Mouse (Mus musculus): ENCODE results near the gene Ntsr2. TPM values are rescaled to one million over a fixed set of nuclear protein-coding genes. Genes with fewer than 3 reads are reported as not detected.
"Not testable (repeated sequence)": the region's sequence is repeated elsewhere in the genome, so short reads cannot be mapped to it uniquely, and the experiment has no call there.

Ntsr2 gene
- polyA plus RNA-seq, 1 experiment: not detected

DNA sequence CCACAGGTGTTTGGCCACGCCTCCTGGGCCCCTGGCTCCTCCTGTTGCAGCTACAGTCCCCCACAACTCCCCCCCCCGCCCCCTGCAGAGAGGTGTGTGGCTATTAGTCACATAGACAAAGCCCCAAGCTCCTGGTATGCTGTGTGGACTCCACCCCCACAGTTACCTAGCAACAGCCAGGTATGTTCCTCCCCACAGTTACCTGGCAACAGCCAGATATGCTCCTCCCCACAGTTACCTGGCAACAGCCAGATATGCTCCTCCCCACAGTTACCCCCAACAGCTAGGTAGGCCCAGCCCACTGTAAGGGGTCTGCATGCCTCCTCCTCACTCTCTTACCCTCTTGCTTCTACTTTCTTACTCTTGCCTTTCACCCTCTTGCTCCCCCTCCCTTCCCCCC, 11.8 kb downstream of the Ntsr2 start:
- Histone ChIP-seq H3K79me2 (ENCODE audit: control insufficient read depth, insufficient read depth) (no peaks in the 10 kb centered on the region), H3K27me3 (ENCODE audit: control insufficient read depth, insufficient read depth, insufficient read length) (peaks cover 17% of the 10 kb centered on the region), H3ac (ENCODE audit: control insufficient read depth, insufficient read length) (no peak overlapping the region), H3K36me3 (ENCODE audit: control insufficient read depth, insufficient read depth) (no peaks in the 10 kb centered on the region), H3K4me3 (no peak overlapping the region), H3K4me2 (ENCODE audit: low read depth) (no peak overlapping the region)
- TF ChIP-seq CEBPB (IDR thresholded peaks at IDR 0.05; ENCODE audit: insufficient read depth, poor library complexity, severe bottlenecking): no peak
- no peak for TF ChIP-seq MYOD1 (IDR thresholded peaks at IDR 0.05; ENCODE audit: control insufficient read depth in 1 of 3, insufficient read length in 2 of 3, low read depth in 2 of 3)
- no peak for TF ChIP-seq TCF12 (IDR thresholded peaks at IDR 0.05; ENCODE audit: insufficient read depth, poor library complexity, severe bottlenecking)
- TF ChIP-seq USF1 (IDR thresholded peaks at IDR 0.05; ENCODE audit: low read depth): no peak
- TF ChIP-seq TCF3 (IDR thresholded peaks at IDR 0.05; ENCODE audit: insufficient read length, low read depth): no peak
- TF ChIP-seq SRF (IDR thresholded peaks at IDR 0.05; ENCODE audit: control insufficient read depth, insufficient read length, low read depth): no peak
- no peak for TF ChIP-seq MAX (IDR thresholded peaks at IDR 0.05; ENCODE audit: low read depth)
- TF ChIP-seq REST (IDR thresholded peaks at IDR 0.05; ENCODE audit: insufficient read depth, insufficient read length): no peak
- TF ChIP-seq MYOG (IDR thresholded peaks at IDR 0.05; ENCODE audit: control insufficient read depth in 1 of 3, insufficient read depth in 1 of 3, insufficient read length in 2 of 3, low read depth in 2 of 3): no peak
- TF ChIP-seq E2F4 (IDR thresholded peaks at IDR 0.05; ENCODE audit: insufficient read depth): no peak
- TF ChIP-seq POLR2AphosphoS2 (IDR thresholded peaks at IDR 0.05; ENCODE audit: insufficient read length, low read depth): no peak
- TF ChIP-seq POLR2A (IDR thresholded peaks at IDR 0.05; ENCODE audit: insufficient read length, low read depth): no peak

DNA sequence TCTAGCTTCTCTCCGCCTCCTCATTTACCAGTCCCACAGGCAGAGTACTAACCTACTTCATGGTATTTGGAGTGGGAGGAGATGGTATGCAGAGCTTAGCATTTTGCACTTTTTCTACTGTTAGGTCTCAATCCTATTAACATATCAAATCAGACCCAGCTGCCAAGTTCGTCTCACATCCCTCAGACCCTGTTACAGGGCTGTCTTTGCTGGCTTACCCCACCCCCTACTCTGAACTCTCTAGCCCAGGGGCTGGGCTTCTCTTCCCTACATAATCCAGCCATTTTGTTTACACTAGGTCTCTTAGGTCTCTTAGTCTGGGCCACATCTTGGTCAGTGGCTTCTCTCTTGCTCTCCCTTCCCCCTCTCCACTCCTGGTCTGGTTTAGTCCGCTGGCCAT, 16.0 kb downstream of the Ntsr2 start:
- peaks cover 11% of the 10 kb centered on the region for H3K27me3 ChIP-seq (ENCODE audit: control insufficient read depth, insufficient read depth, insufficient read length)
- H3K79me2 ChIP-seq (ENCODE audit: control insufficient read depth, insufficient read depth): no peaks in the 10 kb centered on the region
- TF ChIP-seq POLR2AphosphoS2 (IDR thresholded peaks at IDR 0.05; ENCODE audit: insufficient read length, low read depth) (no peak), E2F4 (IDR thresholded peaks at IDR 0.05; ENCODE audit: insufficient read depth) (no peak), REST (IDR thresholded peaks at IDR 0.05; ENCODE audit: insufficient read depth, insufficient read length) (no peak), MAX (IDR thresholded peaks at IDR 0.05; ENCODE audit: low read depth) (no peak), USF1 (IDR thresholded peaks at IDR 0.05; ENCODE audit: low read depth) (no peak), TCF12 (IDR thresholded peaks at IDR 0.05; ENCODE audit: insufficient read depth, poor library complexity, severe bottlenecking) (no peak), TCF3 (IDR thresholded peaks at IDR 0.05; ENCODE audit: insufficient read length, low read depth) (no peak), CEBPB (IDR thresholded peaks at IDR 0.05; ENCODE audit: insufficient read depth, poor library complexity, severe bottlenecking) (no peak), SRF (IDR thresholded peaks at IDR 0.05; ENCODE audit: control insufficient read depth, insufficient read length, low read depth) (no peak), MYOD1 (IDR thresholded peaks at IDR 0.05; ENCODE audit: control insufficient read depth in 1 of 3, insufficient read length in 2 of 3, low read depth in 2 of 3) (no peak), MYOG (IDR thresholded peaks at IDR 0.05; ENCODE audit: control insufficient read depth in 1 of 3, insufficient read depth in 1 of 3, insufficient read length in 2 of 3, low read depth in 2 of 3) (no peak), POLR2A (IDR thresholded peaks at IDR 0.05; ENCODE audit: insufficient read length, low read depth) (no peak)
- H3K4me2 ChIP-seq (ENCODE audit: low read depth): no peak overlapping the region
- no peak overlapping the region for H3ac ChIP-seq (ENCODE audit: control insufficient read depth, insufficient read length)
- H3K4me3 ChIP-seq: no peak overlapping the region
- no peaks in the 10 kb centered on the region for H3K36me3 ChIP-seq (ENCODE audit: control insufficient read depth, insufficient read depth)

DNA sequence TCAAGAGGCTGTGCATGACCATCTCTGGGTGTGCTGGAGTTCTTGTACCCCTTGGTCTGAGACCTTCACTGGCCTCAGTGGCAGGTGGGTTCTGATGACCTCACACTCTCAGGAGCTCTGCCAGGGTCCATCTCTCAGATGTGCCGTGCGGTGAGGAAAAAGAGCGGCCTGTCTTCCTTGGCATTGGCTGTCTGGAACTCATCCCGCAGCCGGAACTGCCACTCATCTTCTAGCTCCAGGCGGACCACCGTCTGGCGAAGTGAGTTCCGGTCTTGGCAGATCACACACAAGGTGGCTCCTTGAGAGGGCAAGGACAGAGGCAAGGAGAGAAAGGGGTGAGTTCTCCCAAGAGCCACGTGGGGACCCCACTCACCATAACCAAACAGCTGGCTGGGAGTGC, 19.1 kb downstream of the Ntsr2 start:
- Histone ChIP-seq H3K27me3 (ENCODE audit: control insufficient read depth, insufficient read depth, insufficient read length) (peaks cover 12% of the 10 kb centered on the region), H3K4me3 (no peak overlapping the region), H3ac (ENCODE audit: control insufficient read depth, insufficient read length) (no peak overlapping the region), H3K79me2 (ENCODE audit: control insufficient read depth, insufficient read depth) (no peaks in the 10 kb centered on the region), H3K36me3 (ENCODE audit: control insufficient read depth, insufficient read depth) (no peaks in the 10 kb centered on the region), H3K4me2 (ENCODE audit: low read depth) (no peak overlapping the region)
- TF ChIP-seq SRF (IDR thresholded peaks at IDR 0.05; ENCODE audit: control insufficient read depth, insufficient read length, low read depth) (no peak), MYOG (IDR thresholded peaks at IDR 0.05; ENCODE audit: control insufficient read depth in 1 of 3, insufficient read depth in 1 of 3, insufficient read length in 2 of 3, low read depth in 2 of 3) (no peak), POLR2A (IDR thresholded peaks at IDR 0.05; ENCODE audit: insufficient read length, low read depth) (no peak), USF1 (IDR thresholded peaks at IDR 0.05; ENCODE audit: low read depth) (no peak)

DNA sequence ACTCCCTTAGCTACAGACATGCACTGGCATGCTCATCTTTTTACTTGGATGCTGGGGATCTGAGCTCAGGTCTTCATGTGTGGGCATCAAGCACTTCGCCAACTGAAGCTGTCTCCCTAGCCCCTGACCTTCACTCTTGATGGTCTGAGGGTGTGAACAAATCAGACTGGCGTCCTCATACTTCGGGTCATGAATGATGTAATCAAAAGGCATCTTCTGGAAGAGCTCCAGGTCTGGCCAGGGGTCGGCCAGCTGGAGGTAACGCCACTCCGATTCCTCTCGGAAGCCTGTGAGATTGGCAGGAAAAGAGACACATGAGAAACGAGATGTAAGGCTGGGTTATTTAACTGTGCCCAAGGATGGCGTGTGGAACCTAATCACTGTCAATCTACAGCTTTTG, 37.4 kb downstream of the Ntsr2 start:
- TF ChIP-seq TCF3 (IDR thresholded peaks at IDR 0.05; ENCODE audit: insufficient read length, low read depth) (no peak), MYOG (IDR thresholded peaks at IDR 0.05; ENCODE audit: control insufficient read depth in 1 of 3, insufficient read depth in 1 of 3, insufficient read length in 2 of 3, low read depth in 2 of 3) (no peak), REST (IDR thresholded peaks at IDR 0.05; ENCODE audit: insufficient read depth, insufficient read length) (no peak), E2F4 (IDR thresholded peaks at IDR 0.05; ENCODE audit: insufficient read depth) (no peak)
- no peaks in the 10 kb centered on the region for H3K36me3 ChIP-seq (ENCODE audit: control insufficient read depth, insufficient read depth)
- no peak overlapping the region for H3ac ChIP-seq (ENCODE audit: control insufficient read depth, insufficient read length)
- H3K27me3 ChIP-seq (ENCODE audit: control insufficient read depth, insufficient read depth, insufficient read length): peaks cover 8% of the 10 kb centered on the region
- no peak overlapping the region for H3K4me2 ChIP-seq (ENCODE audit: low read depth)
- H3K79me2 ChIP-seq (ENCODE audit: control insufficient read depth, insufficient read depth): no peaks in the 10 kb centered on the region
- H3K4me3 ChIP-seq: no peak overlapping the region

DNA sequence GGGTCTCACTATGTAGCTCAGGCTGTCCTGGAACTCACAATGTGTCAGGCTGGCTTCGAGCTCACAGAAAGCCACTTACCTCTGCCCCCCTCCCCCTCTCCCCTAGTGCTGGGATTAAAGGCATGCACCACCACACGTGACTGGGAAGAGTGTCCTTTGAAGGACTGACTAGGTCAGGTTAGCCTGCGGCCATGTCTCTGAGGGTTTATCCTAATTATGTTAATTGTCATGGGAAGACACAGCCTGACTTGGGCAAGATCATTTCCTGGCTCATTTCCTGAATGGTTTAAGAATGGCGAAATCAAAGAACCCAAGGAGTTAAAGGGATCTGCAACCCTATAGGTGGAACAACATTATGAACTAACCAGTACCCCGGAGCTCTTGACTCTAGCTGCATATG, 41.6 kb downstream of the Ntsr2 start:
- H3ac ChIP-seq (ENCODE audit: control insufficient read depth, insufficient read length): no peak overlapping the region
- no peak overlapping the region for H3K4me3 ChIP-seq
- no peaks in the 10 kb centered on the region for H3K36me3 ChIP-seq (ENCODE audit: control insufficient read depth, insufficient read depth)
- no peaks in the 10 kb centered on the region for H3K79me2 ChIP-seq (ENCODE audit: control insufficient read depth, insufficient read depth)
- TF ChIP-seq MAX (IDR thresholded peaks at IDR 0.05; ENCODE audit: low read depth) (no peak), TCF12 (IDR thresholded peaks at IDR 0.05; ENCODE audit: insufficient read depth, poor library complexity, severe bottlenecking) (no peak), E2F4 (IDR thresholded peaks at IDR 0.05; ENCODE audit: insufficient read depth) (no peak), POLR2AphosphoS2 (IDR thresholded peaks at IDR 0.05; ENCODE audit: insufficient read length, low read depth) (no peak), TCF3 (IDR thresholded peaks at IDR 0.05; ENCODE audit: insufficient read length, low read depth) (no peak), MYOD1 (IDR thresholded peaks at IDR 0.05; ENCODE audit: control insufficient read depth in 1 of 3, insufficient read length in 2 of 3, low read depth in 2 of 3) (no peak), SRF (IDR thresholded peaks at IDR 0.05; ENCODE audit: control insufficient read depth, insufficient read length, low read depth) (no peak), USF1 (IDR thresholded peaks at IDR 0.05; ENCODE audit: low read depth) (no peak), MYOG (IDR thresholded peaks at IDR 0.05; ENCODE audit: control insufficient read depth in 1 of 3, insufficient read depth in 1 of 3, insufficient read length in 2 of 3, low read depth in 2 of 3) (no peak)
- peaks cover 5% of the 10 kb centered on the region for H3K27me3 ChIP-seq (ENCODE audit: control insufficient read depth, insufficient read depth, insufficient read length)
- no peak overlapping the region for H3K4me2 ChIP-seq (ENCODE audit: low read depth)

DNA sequence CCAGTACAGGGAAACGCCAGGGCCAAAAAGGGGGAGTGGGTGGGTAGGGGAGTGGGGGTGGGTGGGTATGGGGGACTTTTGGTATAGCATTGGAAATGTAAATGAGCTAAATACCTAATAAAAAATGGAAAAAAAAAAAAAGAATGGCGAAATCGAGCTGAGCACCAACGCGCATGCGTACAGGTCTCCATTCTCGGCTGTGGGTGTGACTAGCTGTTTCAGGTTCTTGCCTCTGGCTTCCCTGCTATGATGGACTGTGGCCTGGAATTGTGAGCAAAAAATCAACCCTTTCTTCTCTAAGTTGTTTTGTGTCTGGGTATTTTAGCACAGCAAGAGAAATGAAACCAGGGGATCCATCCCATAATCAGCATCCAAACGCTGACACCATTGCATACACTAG, 42.1 kb downstream of the Ntsr2 start:
- not testable (repeated sequence) for H3ac ChIP-seq (ENCODE audit: control insufficient read depth, insufficient read length); H3K4me2 ChIP-seq (ENCODE audit: low read depth); H3K4me3 ChIP-seq; H3K36me3 ChIP-seq (ENCODE audit: control insufficient read depth, insufficient read depth); H3K79me2 ChIP-seq (ENCODE audit: control insufficient read depth, insufficient read depth); H3K27me3 ChIP-seq (ENCODE audit: control insufficient read depth, insufficient read depth, insufficient read length)

Data from myocyte (in vitro differentiated cells).